Mouse (Mus musculus): ENCODE results near the gene Cacna1h. TPM values are rescaled to one million over a fixed set of nuclear protein-coding genes. Genes with fewer than 3 reads are reported as not detected.

Cacna1h gene
- polyA plus RNA-seq, 1 experiment from 2014 or later = 3.6 TPM

DNA sequence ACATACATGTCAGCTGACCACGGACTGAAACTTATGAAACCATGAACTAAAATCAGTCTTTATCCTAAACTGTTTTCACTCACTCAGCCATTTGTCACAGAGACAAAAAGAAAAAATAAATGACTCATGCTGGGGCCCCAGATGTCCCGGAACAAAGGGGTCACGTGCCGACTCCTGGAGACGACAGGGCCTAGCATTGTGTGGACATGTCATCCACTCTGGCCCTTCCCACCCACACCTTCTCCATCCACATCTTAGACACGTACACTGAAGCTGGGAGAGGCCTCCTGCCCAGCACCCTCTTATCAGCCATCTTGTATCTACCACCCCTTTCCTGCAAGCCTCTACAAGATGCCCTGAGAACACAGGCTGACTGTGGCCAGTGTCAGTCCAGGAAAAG lies 15.6 kb downstream of the Cacna1h start:
- Histone ChIP-seq H3K4me2 (no peak overlapping the region), H3K4me1 (ENCODE audit: insufficient read depth) (peaks cover 31% of the 10 kb centered on the region), H3K27me3 (ENCODE audit: insufficient read depth, low read length) (no peaks in the 10 kb centered on the region), H3K9ac (no peak overlapping the region), H3K27ac (ENCODE audit: low read depth) (no peak overlapping the region), H3K4me3 (ENCODE audit: low read depth, low read length) (no peak overlapping the region), H3K36me3 (ENCODE audit: insufficient read depth) (no peaks in the 10 kb centered on the region), H3K9me3 (ENCODE audit: low read depth, low read length) (no peaks in the 10 kb centered on the region)
- no peak for TF ChIP-seq CTCF (IDR thresholded peaks at IDR 0.05; ENCODE audit: low read depth)
- WGBS = 68% methylated on average over 6 of the region's 6 CpGs
- DNase-seq = no peak
- ATAC-seq (ENCODE audit: insufficient read depth) = no peak

DNA sequence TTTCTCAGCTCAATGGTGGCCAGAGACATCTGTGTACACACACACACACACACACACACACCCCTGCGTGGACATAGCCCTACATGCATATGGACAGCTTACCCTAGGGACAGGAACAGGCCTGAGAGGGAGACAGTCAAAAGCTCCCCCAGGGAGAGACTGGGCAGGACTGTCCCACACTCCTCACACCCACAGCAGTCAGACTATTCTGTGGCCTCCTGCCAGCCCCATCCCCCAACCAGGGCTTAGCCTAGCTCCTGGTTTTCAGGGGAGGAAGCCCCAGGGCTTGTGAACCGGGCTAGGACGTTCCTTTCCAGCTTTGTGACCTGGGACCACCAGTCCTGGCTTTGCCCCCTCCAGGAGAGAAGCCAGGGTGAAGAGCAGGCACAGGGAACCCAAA lies 17.4 kb downstream of the Cacna1h start:
- WGBS = 9% methylated on average over 3 of the region's 3 CpGs
- Histone ChIP-seq H3K9ac (no peak overlapping the region), H3K36me3 (ENCODE audit: insufficient read depth) (no peaks in the 10 kb centered on the region), H3K27ac (ENCODE audit: low read depth) (peak overlapping the region; percentile 87), H3K4me3 (ENCODE audit: low read depth, low read length) (no peak overlapping the region), H3K27me3 (ENCODE audit: insufficient read depth, low read length) (no peaks in the 10 kb centered on the region), H3K4me1 (ENCODE audit: insufficient read depth) (peaks cover 31% of the 10 kb centered on the region), H3K4me2 (peak overlapping the region; percentile 33), H3K9me3 (ENCODE audit: low read depth, low read length) (no peaks in the 10 kb centered on the region)
- DNase-seq = peak; percentile 85
- TF ChIP-seq CTCF (IDR thresholded peaks at IDR 0.05; ENCODE audit: low read depth) = no peak
- peak; percentile 81 for ATAC-seq (ENCODE audit: insufficient read depth)

DNA sequence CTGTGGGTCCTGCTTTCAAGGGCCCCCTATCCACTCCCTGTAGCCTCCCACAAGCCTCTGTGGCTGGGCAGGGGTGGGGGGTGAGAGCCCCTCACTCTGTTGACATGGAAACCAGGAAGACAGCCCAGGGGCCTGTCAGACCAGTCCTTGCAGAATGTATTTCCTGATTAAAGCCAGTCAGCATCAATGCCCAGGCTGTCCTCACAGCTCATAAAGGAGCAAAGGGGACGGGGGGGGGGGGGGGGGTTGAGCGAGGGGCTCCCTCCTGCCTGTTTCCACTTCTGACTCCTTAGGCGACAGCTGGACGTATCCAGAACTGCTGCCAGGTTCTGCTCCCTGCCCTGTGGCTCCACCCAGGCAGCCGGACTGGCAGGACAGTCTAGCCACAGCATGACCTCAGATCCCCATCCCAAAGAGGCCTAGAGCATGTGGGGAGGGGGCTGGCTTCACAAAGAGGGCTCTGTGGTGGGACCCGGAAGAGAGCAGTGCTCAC lies 18.1 kb downstream of the Cacna1h start:
- peaks cover 31% of the 10 kb centered on the region for H3K4me1 ChIP-seq (ENCODE audit: insufficient read depth)
- DNase-seq (peak; percentile 60), ATAC-seq (ENCODE audit: insufficient read depth) (peak; percentile 72)
- H3K4me2 ChIP-seq = peak overlapping the region; percentile 33
- no peaks in the 10 kb centered on the region for H3K36me3 ChIP-seq (ENCODE audit: insufficient read depth)
- H3K4me3 ChIP-seq (ENCODE audit: low read depth, low read length) = no peak overlapping the region
- H3K9ac ChIP-seq = no peak overlapping the region; the same call in 1 of the 2 replicates
- H3K9me3 ChIP-seq (ENCODE audit: low read depth, low read length) = no peaks in the 10 kb centered on the region
- WGBS = 2% methylated on average over 5 of the region's 6 CpGs
- H3K27me3 ChIP-seq (ENCODE audit: insufficient read depth, low read length) = no peaks in the 10 kb centered on the region
- peak overlapping the region; percentile 87 for H3K27ac ChIP-seq (ENCODE audit: low read depth)
- TF ChIP-seq CTCF (IDR thresholded peaks at IDR 0.05; ENCODE audit: low read depth) = no peak

DNA sequence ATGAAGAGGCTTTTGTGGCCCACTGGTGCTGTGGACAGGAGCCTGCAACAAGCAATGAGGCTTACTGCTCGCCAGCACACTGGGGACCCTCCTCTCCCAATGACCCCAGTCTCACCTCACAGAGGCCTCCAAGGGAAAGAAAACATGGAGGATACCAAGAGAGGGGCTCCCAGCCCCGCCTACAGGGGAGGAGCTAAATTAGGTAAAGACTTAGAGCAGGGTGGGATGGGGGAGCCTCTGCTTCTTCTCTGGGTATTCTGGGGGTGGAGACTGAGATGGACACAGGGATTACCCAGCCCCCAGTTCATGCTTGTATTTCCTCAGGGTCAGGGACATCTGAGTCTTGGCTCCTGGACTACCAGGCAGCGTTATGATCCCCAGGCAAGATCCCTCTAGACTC lies 18.7 kb downstream of the Cacna1h start:
- WGBS = 11% methylated on average over 3 of the region's 3 CpGs

DNA sequence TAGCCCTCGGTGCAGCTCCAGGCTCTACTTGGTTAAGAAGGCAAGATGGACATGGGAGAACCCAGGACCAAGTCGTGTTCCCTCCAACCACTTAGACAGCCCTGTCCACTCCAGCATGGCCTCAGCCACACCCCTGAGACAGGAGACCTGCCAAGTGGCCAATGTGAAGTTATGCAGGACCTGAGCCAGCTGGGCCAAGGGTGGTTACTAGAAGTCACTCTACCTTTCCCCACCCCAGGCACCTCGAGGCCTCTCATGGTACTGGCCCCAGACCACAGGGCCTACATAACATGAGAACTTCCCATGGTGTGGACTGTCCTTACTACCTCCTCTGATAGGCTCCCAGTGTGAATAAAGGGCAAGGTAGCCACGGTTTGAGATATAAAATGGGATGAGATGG lies 19.4 kb downstream of the Cacna1h start:
- ATAC-seq (ENCODE audit: insufficient read depth) (no peak), DNase-seq (no peak)
- no peak for TF ChIP-seq CTCF (IDR thresholded peaks at IDR 0.05; ENCODE audit: low read depth)
- Histone ChIP-seq H3K9me3 (ENCODE audit: low read depth, low read length) (no peaks in the 10 kb centered on the region), H3K9ac (no peak overlapping the region), H3K36me3 (ENCODE audit: insufficient read depth) (no peaks in the 10 kb centered on the region), H3K4me1 (ENCODE audit: insufficient read depth) (peaks cover 29% of the 10 kb centered on the region), H3K27me3 (ENCODE audit: insufficient read depth, low read length) (no peaks in the 10 kb centered on the region), H3K4me3 (ENCODE audit: low read depth, low read length) (no peak overlapping the region), H3K27ac (ENCODE audit: low read depth) (no peak overlapping the region), H3K4me2 (no peak overlapping the region)
- 63% methylated on average over 4 of the region's 4 CpGs for WGBS

More for the DNA sequence above, 18.7 kb downstream of the Cacna1h start:
- no peak for TF ChIP-seq CTCF (IDR thresholded peaks at IDR 0.05; ENCODE audit: low read depth)
- DNase-seq = no peak
- Histone ChIP-seq H3K4me3 (ENCODE audit: low read depth, low read length) (no peak overlapping the region), H3K27me3 (ENCODE audit: insufficient read depth, low read length) (no peaks in the 10 kb centered on the region), H3K27ac (ENCODE audit: low read depth) (peak overlapping the region; percentile 87), H3K36me3 (ENCODE audit: insufficient read depth) (no peaks in the 10 kb centered on the region), H3K9ac (no peak overlapping the region), H3K4me1 (ENCODE audit: insufficient read depth) (peaks cover 31% of the 10 kb centered on the region), H3K9me3 (ENCODE audit: low read depth, low read length) (no peaks in the 10 kb centered on the region), H3K4me2 (peak overlapping the region; percentile 33)
- ATAC-seq (ENCODE audit: insufficient read depth) = no peak; the same call in 1 of the 2 replicates

DNA sequence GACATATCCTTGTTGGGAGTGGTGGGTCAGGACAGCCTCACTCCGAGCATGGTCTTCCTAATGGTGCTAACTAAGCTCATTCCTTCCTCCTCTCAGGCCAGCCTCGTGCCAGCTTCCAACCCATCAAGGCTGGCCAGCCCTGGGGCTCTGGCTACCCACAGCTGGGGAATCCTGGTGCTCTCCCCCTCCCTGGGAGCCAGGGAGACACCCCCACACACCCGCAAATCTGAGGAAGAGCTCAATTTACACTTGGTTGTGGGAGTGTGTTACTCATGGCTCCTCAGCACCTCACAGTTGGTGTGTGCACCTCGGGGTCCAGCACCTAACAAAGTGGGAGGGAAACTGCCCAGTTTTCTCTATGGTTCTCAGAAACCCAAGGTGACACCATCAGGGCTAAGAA lies 22.3 kb downstream of the Cacna1h start:
- Histone ChIP-seq H3K9ac (no peak overlapping the region), H3K27me3 (ENCODE audit: insufficient read depth, low read length) (no peaks in the 10 kb centered on the region), H3K4me3 (ENCODE audit: low read depth, low read length) (no peak overlapping the region), H3K9me3 (ENCODE audit: low read depth, low read length) (no peaks in the 10 kb centered on the region), H3K36me3 (ENCODE audit: insufficient read depth) (no peaks in the 10 kb centered on the region), H3K27ac (ENCODE audit: low read depth) (no peak overlapping the region), H3K4me2 (no peak overlapping the region), H3K4me1 (ENCODE audit: insufficient read depth) (peaks cover 16% of the 10 kb centered on the region)
- DNase-seq = no peak
- no peak for TF ChIP-seq CTCF (IDR thresholded peaks at IDR 0.05; ENCODE audit: low read depth)
- WGBS = 49% methylated on average over 4 of the region's 4 CpGs
- no peak for ATAC-seq (ENCODE audit: insufficient read depth)

DNA sequence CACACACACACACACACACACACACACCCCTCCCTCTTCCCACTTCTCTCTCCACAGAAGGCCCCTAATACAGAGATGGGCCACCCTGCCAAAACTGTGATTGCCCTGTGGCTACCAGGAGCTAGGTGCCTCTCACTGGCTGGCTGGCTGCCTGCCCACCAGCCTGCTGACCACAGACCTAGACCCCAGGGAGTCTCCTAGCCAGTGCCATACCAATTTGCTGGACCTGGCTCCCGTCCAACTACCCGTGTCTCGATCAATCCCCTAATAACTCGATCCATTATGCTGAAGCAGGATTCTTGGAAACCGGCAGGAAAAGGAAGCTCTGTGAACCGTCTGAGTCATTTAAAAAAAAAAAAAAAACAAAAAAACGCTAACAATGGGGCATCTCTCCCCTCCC lies 22.8 kb downstream of the Cacna1h start:
- H3K27ac ChIP-seq (ENCODE audit: low read depth) = no peak overlapping the region
- no peaks in the 10 kb centered on the region for H3K9me3 ChIP-seq (ENCODE audit: low read depth, low read length)
- no peak overlapping the region for H3K9ac ChIP-seq
- no peak for TF ChIP-seq CTCF (IDR thresholded peaks at IDR 0.05; ENCODE audit: low read depth)
- 34% methylated on average over 7 of the region's 7 CpGs for WGBS
- no peaks in the 10 kb centered on the region for H3K36me3 ChIP-seq (ENCODE audit: insufficient read depth)
- H3K27me3 ChIP-seq (ENCODE audit: insufficient read depth, low read length) = no peaks in the 10 kb centered on the region
- DNase-seq (no peak), ATAC-seq (ENCODE audit: insufficient read depth) (no peak)
- no peak overlapping the region for H3K4me3 ChIP-seq (ENCODE audit: low read depth, low read length)
- no peak overlapping the region for H3K4me2 ChIP-seq
- peaks cover 12% of the 10 kb centered on the region for H3K4me1 ChIP-seq (ENCODE audit: insufficient read depth)

DNA sequence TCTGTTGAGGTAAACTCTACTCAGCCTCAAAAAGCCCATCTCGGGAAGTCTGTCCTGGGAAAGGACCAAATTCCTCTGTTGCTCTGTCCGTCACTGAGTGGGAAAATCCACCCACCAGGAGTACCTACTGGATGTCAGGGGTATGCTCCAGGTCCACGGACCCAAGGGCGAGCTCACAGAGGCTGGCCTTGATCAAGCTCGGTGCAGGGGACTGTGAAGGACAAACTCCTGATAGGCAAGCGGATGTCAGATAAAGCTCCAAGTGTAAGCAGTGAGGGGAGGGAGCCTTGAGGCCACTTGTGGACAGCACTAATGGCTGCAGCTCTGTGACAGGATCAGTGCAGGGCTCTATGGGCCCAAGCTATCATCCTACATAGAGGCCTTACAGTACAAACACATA lies 23.4 kb downstream of the Cacna1h start:
- H3K36me3 ChIP-seq (ENCODE audit: insufficient read depth) = no peaks in the 10 kb centered on the region
- H3K4me2 ChIP-seq = no peak overlapping the region
- no peak for DNase-seq
- H3K4me1 ChIP-seq (ENCODE audit: insufficient read depth) = peaks cover 11% of the 10 kb centered on the region; the same call in 1 of the 2 replicates
- no peak for TF ChIP-seq CTCF (IDR thresholded peaks at IDR 0.05; ENCODE audit: low read depth)
- no peak for ATAC-seq (ENCODE audit: insufficient read depth)
- H3K4me3 ChIP-seq (ENCODE audit: low read depth, low read length) = no peak overlapping the region
- 53% methylated on average over 6 of the region's 6 CpGs for WGBS
- H3K9ac ChIP-seq = no peak overlapping the region
- H3K27ac ChIP-seq (ENCODE audit: low read depth) = no peak overlapping the region; the same call in 1 of the 2 replicates
- no peaks in the 10 kb centered on the region for H3K9me3 ChIP-seq (ENCODE audit: low read depth, low read length)
- no peaks in the 10 kb centered on the region for H3K27me3 ChIP-seq (ENCODE audit: insufficient read depth, low read length)

Measured in lung, embryonic 14.5 days (tissue).